Mouse (Mus musculus): ENCODE results near the gene Brinp1.
"Not testable (repeated sequence)": the region's sequence is repeated elsewhere in the genome, so short reads cannot be mapped to it uniquely, and the experiment has no call there.

Gene Brinp1

DNA sequence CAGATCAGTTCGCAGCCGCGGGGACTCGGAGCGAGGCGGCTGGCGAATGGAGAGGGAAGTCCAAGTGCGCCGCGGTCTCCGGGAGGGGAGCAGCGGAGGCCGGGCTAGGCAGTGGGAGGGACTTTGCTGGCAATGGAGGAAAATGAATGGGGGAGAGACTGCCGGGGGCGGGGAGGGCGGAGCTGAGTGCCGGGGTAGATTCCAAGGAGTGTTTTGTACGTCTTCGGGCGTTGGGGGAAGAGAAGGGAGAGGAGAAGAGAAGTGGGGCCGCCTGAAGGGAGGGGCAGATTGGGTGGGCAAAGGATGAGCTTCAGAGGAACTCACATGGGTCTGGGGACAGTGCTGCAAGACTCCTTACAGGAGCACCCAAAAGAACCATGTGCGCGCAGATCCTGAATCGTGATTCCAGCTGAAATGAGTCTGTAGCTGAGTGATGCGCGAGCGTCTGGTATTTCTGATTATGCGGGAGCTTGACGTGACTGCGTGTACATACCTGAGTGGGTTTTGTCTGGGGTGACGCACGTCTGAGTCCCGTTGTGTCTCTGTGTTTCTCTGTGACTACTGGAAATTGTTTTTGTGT lies at the start of gene Brinp1:
Gene Brinp1, minus strand, starts transcription at position 76 of the 580 bp plus-strand sequence.
- DNase-seq, result no peak

DNA sequence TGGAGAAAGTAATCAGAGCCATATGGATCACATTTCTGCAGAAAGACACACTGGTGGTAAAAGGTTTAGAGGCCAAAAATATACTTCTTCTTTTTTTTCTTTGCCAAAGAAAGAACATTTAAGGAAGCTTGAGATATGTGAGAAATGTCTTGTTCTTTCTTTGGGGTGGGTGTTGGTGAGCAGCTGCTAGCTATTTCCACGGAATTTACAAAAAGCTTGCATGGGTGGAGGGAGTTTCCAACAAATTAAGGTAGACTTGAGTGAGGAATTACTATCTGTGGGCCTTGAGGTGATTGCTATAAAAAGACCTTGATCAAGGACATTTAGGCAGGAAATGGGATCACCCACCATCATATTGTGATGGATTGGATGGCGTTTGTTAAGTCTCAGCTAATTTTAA lies 3.1 kb upstream of the Brinp1 start:
- DNase-seq, result no peak

DNA sequence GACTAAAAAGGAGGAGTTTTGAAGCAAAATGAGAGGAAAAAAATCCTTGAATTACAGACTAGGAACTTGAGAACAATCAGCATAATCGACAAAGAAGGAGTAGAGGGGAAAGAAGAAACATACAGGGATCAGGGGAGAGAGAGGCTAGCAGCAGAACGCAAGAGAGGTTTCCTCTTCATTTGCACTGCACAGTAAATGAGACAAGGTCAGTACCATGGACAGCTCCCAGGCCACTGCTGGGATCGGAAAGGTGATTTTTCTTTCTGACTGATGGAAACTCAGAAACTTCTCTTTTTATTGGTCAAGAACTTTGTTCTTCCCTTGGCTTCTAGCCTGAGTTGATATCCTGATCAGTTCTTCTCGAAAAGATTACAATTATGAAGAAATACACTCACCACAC lies 1.4 kb upstream of the Brinp1 start:
- DNase-seq, result peak; percentile 42

DNA sequence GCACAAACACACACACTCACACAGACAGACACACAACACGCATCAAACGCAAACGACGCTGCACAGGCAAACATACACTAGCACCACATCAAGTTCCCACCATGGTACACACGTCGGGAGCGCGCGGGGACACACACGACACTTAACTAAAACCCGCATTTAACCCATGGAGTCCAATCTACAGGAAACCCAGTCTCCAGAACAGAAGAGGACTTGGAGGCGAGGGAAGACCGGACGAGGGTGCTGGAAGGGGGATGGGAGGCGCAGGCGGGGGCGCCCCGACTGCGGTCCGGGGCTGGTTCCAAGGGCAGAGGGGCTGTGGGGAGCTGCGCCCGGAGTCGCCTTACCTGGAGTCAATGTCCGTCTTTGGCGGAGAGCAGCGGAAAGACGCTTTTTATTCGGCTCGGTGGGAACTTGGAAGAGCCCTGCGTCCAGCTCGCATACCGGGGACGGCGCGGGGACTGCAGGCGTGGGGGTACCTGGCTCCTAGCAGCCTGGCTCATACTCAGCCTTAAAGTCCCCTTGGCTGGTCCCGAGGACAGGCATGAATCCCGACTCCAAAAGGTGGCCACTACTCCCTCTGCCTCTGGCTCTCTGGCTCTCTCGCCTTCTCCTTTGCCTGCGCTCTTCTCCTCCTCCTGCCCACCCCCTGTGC lies 403 bp downstream of the Brinp1 start:
- DNase-seq, result no peak

DNA sequence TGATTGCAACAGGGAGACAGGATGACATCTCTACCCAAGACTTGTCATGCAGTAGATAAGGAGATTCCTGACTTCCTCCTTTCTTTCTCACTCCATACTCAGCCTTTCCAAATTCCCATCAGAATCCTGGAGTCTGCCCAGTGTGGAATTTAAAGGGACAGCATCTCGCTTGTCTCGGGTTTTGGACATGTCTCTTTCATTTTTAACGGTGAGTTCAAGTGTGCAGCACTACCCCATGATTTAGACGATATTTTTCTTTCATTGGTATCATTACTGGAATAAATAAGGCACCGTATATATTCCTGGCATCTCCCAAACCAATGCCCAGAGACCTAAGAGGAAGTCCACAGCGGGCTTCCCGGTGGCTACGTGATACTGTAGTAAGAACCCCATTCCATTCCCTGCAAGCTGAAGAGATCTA lies 1.1 kb downstream of the Brinp1 start:
- no peak for DNase-seq

DNA sequence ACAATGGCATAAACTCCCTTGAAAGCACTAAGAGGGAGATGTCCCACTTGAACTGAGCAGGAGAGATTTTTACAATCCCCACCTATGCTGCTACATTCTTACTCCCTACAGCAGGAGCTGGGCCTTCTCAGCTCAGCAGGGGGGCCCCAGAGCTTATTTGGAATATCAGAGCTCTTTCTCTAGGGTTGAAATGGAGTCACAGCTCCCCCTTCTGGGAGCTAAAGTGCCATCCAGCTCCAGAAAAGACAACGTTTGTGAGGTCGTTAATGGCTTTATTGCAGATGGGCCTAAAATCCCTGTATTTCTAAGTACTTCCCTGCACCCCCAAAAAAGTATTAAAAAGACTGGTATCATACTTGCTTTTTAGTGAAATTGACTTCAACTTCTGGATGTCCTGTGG lies 3.6 kb downstream of the Brinp1 start:
- no peak for DNase-seq

DNA sequence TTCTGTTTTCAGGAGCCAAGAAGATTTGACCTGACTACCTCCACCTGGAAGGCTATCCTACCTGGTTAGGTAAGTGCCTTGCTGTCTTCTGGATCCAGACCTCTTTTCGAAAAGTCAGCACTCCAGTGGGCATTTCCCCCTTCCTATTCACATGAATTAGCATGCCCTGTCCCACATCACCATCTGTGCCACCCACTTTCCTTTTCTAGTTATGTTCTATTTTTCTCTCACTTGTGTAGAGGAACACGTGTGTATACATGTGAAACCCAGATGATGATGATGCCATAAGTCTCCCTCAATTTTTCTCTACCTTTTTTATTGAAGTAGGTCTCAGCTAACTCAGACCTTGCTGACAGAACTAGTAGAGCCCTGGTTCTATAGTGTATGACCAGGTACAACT lies 11.3 kb downstream of the Brinp1 start:
- DNase-seq, result no peak

DNA sequence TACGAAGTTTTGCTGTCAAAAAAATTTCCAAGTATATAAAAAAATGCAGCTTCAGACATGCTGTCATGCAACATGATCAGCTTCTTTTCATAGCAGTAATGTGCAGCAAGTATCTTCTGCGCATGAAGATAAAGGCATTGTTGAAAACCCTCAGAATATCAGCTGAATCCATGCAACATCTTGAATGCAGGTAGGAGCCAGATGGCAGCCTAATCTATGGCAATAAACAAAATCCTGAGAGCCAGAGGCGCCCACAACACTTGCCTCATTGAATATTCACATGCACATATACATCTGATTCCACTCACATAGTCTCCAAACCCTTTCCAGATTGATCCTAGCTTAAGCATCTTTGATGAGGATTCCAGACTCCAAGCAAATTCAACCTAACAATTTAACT lies 24.2 kb downstream of the Brinp1 start:
- no peak for DNase-seq

DNA sequence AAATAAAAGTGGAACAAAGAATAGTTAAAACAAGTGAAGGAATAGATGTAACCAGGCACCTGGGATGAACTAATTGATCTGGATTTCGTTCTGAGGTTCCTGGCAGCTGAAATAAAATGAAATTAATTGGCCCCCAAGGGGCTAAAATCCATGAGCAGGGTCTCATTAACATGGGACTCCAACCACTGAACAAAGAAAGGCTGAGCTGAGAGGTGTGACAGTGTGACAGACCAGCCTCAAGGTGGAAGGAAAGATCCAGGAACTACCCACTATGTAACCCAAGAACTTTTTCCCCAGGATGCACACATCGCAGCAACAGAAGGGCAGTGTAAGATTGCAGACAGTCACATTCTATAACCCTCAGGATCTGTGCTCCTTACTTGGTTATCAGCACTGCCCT lies 28.1 kb downstream of the Brinp1 start:
- no peak for DNase-seq

DNA sequence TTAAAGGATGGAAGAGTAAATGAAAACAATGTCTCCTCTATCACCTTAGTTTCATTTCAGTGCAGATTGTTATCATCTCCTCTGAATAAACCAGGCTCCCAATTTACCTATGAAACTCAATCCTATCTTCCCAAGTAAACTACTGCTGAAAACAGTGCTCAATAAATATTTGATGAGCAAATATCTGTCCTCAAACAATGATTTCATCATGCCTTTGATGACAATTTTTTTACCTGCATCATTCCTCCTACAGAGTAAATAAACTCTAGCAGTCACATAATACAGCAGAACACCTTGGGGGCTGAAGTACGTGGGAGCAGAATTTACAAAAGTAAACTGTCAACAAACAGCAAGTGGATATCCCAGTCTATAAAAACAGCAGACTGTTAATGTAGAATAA lies 31.3 kb downstream of the Brinp1 start:
- no peak for DNase-seq

DNA sequence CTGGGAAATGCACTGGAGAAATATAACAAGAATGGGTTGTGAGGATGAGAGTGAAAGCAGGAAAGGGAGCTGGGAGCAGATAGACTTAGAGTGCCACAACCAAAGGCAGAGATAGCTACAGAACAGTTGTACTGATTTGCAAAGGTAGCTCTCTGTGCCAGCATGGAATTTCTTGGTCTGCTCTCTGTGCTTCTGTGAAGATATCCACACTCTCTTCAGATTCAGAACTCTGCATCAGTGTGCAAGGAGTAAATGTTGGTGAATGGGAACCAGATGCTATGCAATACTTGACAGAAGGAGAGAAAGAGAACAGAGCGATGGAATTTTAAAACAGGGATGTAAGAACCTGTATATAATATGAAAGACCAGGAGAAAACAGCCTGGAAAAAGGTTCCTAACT lies 31.7 kb downstream of the Brinp1 start:
- DNase-seq, result no peak

DNA sequence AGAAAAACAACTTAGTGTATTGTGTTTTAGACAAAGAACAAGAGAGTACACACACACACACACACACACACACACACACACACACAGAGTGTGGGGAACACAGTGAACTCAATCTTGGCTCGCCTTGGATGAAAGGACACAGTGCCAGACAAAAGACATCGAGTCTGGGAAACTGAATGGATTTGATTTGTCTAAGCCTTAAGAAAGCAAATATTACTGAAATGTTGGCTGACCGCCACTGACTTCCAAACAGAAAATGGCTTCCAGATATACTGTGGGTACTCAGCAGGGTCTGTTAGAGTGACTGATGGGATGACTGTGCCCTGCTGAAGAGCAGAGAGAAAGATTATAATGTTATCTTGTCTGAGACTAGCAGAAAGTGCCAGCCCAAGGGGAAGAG lies 34.1 kb downstream of the Brinp1 start:
- DNase-seq, result no peak

DNA sequence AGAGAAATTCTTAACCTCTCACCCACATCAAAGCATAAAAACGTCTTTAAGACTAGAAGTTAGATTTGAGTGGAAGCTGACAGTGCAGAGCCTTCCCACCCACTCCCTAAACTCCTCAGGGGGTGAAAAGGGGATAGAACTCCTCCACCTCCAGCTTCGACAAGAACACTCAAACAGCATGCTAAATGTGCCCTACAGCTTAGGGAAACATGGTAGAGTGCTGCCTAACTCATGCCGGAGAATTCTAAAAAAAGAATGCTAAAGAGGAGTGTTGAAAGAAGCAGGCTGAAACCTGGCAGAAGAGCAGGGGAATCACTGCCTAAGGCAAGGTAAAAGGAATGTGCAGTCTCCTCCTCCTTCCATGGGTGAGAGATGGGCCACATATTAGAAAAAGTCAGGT lies 43.3 kb downstream of the Brinp1 start:
- no peak for DNase-seq

DNA sequence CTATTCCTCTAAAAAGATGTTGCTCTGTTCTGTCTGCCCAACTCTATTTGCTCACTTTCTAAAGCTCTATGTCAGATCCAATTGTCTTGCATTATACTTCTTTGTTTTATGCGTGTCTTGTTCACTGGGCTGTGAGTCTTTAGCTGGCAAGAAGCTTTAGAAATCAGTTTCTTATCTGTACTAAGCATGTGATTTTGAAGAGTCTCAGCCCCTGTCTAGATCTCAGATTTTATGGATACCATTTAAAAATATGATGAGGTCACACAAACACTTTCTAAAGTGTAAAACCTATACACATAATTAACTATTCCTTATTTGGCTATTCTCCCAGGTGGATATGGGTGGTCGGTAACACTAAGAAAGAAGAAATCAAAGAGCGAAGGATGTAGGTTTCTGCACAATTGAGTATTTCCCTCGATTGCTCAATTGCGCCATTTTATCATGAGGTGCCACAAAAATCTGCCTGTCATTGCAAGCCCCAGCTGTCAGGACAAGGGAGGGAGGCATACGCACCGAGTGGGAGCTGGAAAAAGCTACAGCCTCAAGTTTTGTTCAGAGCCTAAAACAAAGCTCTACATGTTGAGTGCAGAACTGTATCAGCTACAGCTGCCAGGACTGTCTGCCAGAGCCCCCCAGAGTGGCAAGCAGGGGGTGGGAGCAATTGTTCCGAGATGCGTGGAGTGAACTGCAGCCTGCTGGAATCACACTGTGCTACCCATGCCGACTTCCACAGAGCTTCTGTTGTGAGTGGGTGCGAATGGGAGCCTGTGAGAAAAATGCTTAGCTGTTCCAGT lies 47.6 kb downstream of the Brinp1 start:
- DNase-seq, result no peak

DNA sequence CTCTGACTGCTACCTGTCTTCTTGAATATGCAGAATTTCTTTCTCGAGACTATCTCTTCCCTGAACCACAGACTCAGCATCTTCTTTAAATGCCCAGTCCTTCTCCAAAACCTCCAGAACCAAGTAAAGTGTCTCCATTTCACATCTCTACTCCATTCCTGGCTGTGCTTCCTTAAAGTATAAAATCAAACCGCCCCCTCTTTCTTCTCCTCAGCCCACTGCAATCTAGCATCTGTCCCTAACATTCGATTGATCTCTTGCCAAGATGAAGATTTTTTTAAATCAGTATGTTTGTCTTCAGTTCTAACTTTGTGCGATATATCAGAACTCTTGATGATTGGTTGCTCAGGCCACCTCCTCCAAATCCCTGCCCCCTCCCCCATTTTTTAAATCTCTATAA lies 63.7 kb downstream of the Brinp1 start:
- no peak for DNase-seq

DNA sequence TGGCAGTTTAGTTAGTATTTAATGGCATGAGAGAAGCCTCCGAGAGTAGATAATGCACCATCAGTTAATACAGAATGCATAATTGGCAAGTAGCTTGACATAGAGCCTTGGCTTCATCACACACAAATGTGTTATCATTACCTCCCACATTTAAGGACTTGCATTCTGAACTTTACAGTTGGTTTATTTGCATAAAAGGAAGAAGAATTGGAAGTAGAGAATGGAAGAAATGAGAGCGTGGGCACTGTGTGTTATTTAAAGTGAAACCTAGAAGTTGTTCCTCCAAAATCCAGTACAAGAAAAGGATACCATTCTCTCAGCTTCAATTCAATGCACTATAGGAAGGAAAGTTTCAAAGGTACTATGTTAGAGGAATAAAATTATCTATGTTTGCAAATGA lies 67.9 kb downstream of the Brinp1 start:
- no peak for DNase-seq

DNA sequence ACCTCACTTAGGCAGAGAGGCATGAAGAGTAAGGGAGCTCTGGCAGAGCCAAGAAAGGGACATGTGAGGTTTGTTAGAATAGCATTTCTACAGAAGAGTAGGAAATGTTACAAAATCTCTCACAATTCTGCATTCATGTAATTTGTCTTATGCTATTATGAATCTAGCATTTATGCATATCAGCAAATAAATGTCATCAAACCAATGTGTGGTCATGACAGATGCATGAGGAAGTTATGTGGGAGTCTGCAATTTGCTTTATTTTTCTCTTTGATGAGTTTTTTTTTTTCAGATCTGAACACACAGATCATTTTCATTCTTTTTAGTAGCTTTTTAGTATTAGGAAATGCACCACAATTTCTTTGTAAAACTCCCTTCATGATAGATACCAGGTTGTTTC lies 82.2 kb downstream of the Brinp1 start:
- no peak for DNase-seq

DNA sequence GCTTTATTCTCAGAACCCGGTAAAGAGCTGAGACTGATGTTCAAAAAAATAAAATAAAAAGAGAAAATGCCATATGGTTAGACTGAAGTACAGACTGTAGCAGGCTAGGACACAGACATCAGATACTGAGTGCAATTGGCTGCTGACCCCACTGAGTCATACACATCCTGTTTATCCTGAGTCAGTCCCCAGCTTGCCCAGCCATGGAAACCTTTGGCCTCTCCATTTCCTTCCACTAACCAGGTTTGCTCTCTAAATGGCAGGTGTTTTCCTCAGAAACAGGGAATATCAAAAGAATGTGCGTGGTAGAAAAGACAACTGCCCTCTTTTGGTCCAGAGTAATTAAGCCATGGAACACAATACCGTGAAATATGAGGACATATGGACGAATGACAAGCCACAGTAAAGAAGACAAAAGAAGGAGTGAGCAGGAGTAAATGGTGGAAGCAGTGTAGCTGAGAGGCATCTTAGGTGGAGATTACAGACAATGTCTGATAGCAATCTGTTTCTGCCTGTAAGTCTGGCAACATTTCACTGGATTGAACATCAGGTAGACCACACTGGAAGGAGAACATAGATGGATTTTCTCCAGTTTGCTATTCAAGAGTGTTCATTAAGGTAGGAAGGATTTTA lies 88.9 kb downstream of the Brinp1 start:
- DNase-seq, result no peak

DNA sequence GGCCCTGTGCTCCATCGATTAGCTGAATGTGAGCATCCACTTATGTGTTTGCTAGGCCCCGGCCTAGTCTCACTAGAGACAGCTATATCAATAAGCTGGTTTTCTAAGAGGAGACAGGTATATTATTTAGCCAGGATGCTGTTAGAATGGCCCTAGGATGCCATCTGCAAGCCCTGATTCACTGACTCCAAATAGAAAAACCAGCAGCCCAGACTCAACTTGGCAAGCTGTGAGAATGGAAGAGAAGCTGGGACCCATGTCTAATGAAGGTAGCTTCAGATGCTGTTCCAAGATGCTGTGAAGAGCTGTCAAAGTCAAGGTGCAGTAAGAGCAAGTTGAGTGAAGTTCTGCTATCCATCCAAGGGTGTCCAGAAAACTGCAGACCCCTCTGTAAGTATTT lies 89.5 kb downstream of the Brinp1 start:
- DNase-seq, result no peak

DNA sequence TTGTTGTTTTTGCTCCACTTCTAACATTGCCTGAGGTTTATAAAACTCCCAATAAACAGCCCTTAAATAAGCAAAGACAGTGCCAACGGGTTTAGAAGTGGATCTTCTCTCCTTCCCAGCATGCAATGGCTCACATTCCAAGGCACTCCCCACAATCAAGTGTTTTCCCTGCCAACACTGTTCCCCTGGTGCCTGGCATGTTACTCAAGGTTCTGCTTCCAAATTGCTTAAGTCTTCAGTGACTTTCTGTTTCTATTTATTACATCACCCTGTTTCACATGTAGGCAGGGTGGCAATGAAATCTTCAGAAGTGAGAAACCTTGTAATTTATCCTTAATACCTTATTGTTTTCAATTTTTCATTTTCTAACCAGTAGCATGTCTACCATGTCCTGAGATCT lies 97.3 kb downstream of the Brinp1 start:
- DNase-seq, result no peak

DNA sequence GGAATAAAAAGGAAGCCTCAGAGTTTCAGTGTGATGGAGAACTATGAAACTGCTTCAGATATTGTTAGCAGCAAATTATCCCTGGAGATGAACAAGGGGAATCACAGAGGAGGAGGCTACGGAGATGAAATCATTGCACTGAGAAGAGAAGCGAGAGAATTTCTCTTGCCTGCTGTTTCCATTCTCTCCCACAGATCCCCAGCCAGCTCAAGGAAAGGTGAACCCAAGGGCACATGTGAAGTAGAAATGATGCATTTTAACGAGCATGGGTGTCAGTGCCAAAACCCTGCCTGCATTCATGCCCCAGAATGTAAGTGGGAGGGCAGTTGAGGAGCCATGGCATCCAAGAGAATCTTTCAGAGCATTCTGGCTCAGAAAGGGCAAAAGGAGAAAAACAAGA lies 104.5 kb downstream of the Brinp1 start:
- no peak for DNase-seq

DNA sequence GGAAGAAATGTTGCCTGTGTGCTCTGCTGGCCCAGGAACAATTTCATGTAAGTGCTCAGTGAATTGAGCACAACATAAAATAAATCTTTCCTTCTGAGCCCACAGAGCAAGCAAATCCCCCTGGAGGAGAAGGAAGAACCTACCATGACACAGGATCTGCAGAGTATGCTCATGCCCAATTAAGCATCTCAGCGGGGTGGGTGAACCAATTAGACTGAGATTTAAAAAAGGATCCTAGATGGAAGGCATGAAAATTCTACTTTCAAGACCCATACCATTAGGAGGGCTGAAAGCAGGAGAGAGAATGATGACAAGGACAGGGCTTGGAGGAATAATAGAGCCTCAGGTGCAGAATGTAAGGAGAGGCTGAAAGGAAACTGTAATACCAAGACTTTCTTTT lies 107.2 kb downstream of the Brinp1 start:
- no peak for DNase-seq

DNA sequence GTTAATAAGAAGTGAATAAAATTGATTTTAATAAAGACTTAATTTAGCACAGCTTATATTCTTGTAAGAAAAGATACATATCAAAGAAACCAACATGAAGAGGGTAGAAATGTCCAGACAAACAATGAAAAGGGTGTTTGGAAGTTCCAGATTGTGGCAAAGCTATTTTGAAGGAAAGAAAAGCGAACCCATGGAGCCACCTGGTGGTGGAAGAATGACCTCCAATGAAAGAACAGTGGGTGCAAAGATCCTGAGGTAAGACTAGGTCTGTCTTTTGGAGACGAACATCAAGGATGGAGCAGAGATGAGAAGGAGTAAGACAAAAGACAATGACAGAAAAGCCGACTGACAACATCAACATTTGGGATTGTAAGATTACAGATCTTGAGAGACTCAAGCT lies 108.2 kb downstream of the Brinp1 start:
- DNase-seq, result peak; percentile 42

DNA sequence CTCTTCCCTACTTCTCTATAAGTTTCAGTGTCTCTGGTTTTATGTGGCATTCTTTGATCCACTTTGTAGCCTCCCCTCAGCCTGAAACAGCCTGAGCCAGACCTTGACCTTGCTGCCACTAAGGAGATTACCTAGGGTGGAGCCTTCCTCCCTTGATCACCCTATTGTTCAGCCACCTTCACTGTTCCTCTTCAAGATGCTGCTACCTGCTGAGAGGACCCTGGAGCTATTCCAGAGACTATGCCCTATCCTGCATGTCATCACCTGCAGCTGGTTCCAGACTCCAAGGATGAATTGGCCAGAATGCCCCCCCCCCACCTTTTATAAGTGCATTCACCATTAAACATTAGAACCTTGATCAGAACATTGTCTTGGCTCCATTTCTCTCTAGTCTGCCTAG lies 140.2 kb downstream of the Brinp1 start:
- DNase-seq, result not testable (repeated sequence)

Measured in kidney, adult 9 months (tissue).